Mouse (Mus musculus) cerebellum, adult 2 months (tissue): ENCODE results near the gene Ube2n. TPM values are rescaled to one million over a fixed set of nuclear protein-coding genes. Genes with fewer than 3 reads are reported as not detected.

ENCODE experiments used
- DNase-seq, 2 experiments: peaks; one replicate each; pipeline ENCODE4 v3.0.0; 2021
- H3K27ac ChIP-seq: fragments of 200-500 bp; 2 replicates; pipeline ENCODE4 v1.5.1; 2012; ENCODE audit warnings: low read length, control low read depth, inconsistent platforms; ENCODE audit not compliant: insufficient read depth
- H3K27me3 ChIP-seq: fragments of 200-500 bp; 2 replicates; pipeline ENCODE4 v1.6.1; 2012; ENCODE audit warnings: inconsistent platforms, mild to moderate bottlenecking, low read length, moderate library complexity; ENCODE audit not compliant: control insufficient read depth, insufficient read depth
- H3K4me1 ChIP-seq: fragments of 200-500 bp; 2 replicates; pipeline ENCODE4 v1.6.1; 2011; ENCODE audit warnings: low read length; ENCODE audit not compliant: control insufficient read depth, insufficient read depth
- H3K4me3 ChIP-seq: fragments of 200-500 bp; replicated peaks from 2 replicates; pipeline ENCODE3; 2011; ENCODE audit warnings: mild to moderate bottlenecking, low read depth, low read length, control low read depth; ENCODE audit not compliant: insufficient read depth
- CTCF ChIP-seq: fragments of 200-500 bp; IDR thresholded peaks from 2 replicates; pipeline ENCODE4 v1.5.1; 2011; ENCODE audit warnings: low read depth, mild to moderate bottlenecking, control low read depth, low read length, moderate library complexity, borderline replicate concordance; ENCODE audit not compliant: insufficient read depth
- POLR2A ChIP-seq: fragments of 200-500 bp; IDR thresholded peaks from 2 replicates; pipeline ENCODE4 v1.6.1; 2011; ENCODE audit warnings: low read length, control low read depth, borderline replicate concordance; ENCODE audit not compliant: insufficient read depth
- WGBS: fragments of 180-500 bp; shearing (Covaris S2); methylation state at CpG from one replicate; pipeline ENCODE4 v1.1.7; 2018; 5-methylcytosine and 5-hydroxymethylcytosine counted together
- polyA plus RNA-seq: library from polyadenylated mRNA; depleted of rRNA; stranded (reverse); fragments of >200 nt; gene quantifications from 2 replicates; pipeline ENCODE4 v1.2.3, GENCODE M21; 2012

The Ube2n gene
- polyA plus RNA-seq, 1 experiment: 185 TPM

DNA sequence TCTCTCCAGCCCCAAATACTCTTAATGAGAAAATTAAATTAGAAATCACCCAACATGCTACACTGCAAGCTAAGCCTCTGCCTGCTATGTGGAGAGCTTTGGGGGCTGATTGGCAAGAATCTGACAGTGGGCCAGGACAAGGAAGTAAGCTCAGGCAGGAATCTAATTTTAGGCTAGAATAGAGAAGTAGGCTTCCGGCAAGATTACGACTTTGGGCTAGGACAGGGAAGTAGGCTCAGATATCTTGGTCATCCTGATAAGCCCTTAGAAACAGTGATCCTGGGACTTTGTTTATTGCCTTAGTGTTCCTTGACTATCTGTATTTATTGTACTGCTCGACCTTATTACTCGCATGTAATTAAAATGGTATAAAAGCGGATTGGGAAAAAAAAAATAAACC, 20.7 kb upstream of the Ube2n start:
- no peak for TF ChIP-seq CTCF
- 94% methylated on average over 5 of the region's 5 CpGs for WGBS
- no peak for DNase-seq
- no peaks in the 10 kb centered on the region for H3K27me3 ChIP-seq
- H3K27ac ChIP-seq: no peak overlapping the region
- H3K4me1 ChIP-seq: no peaks in the 10 kb centered on the region
- H3K4me3 ChIP-seq: no peak overlapping the region

DNA sequence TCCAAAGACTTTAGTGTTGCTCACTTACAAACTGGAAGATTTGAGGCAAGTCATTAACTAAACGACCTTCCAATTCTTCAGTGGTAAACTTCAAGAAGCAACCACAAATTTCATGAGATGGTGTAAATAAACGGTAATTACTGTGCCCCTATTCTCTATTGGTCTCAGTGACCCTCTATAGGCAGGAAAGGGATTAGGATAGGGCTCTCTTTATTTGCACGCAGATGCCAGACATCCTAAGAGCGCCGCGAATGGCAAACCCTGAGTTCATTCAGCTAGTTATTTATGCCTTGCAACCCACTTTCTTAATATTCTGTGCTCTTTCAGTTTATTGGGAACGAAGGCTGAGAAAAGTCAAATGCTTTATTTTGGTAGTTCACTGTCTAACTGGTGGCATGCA, 13.9 kb upstream of the Ube2n start:
- no peak for TF ChIP-seq CTCF
- no peak for TF ChIP-seq POLR2A
- Histone ChIP-seq H3K27ac (peak overlapping the region; percentile 92; the same call in 1 of the 2 replicates), H3K27me3 (no peaks in the 10 kb centered on the region), H3K4me3 (peak overlapping the region; percentile 77), H3K4me1 (no peaks in the 10 kb centered on the region; the same call in 1 of the 2 replicates)
- 1% methylated on average over 7 of the region's 7 CpGs for WGBS
- DNase-seq: no peak

DNA sequence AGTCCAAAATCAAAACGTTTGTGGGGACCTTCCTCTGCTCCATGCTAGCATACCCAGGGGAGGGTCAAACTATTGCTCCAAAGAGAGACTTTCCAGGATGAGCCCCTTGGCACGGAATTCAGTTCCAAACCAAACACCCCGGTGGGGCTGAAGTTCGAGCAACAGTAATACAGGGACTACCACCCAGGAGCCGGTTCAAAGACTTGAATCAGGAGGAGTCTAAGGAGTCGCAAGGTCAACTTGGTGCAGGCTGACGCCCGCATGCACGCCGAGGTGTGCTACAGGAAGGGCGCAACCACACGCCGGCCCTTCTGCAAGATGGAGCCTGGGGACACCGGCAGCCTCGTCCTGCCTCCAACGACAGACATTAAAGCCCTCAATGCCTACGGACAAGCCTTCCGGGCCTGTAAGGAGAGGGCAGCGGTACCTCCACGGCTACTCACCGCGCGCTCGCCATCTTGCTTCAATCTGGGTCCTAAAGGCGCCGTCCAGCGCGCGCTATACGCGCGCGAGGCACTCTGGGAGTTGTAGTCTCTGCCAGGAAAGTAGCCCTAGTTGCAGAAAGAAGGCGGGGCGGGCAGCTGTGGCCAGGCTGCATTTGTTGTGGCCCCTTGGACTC, 13.4 kb upstream of the Ube2n start, which contains the start of gene Mrpl42:
Gene Mrpl42 (minus strand): TSS at position 478 of the 619 bp plus-strand sequence.
- peak; percentile 69 for TF ChIP-seq POLR2A
- no peak for TF ChIP-seq CTCF
- Histone ChIP-seq H3K27ac (peak within 1 kb of the TSS; percentile 92), H3K4me1 (no peaks in the 10 kb centered on the region; the same call in 1 of the 2 replicates), H3K27me3 (no peaks in the 10 kb centered on the region), H3K4me3 (peak within 1 kb of the TSS; percentile 77)
- WGBS: under 1% methylated on average over 35 of the region's 35 CpGs
- DNase-seq: peak; percentile 86 to 90

DNA sequence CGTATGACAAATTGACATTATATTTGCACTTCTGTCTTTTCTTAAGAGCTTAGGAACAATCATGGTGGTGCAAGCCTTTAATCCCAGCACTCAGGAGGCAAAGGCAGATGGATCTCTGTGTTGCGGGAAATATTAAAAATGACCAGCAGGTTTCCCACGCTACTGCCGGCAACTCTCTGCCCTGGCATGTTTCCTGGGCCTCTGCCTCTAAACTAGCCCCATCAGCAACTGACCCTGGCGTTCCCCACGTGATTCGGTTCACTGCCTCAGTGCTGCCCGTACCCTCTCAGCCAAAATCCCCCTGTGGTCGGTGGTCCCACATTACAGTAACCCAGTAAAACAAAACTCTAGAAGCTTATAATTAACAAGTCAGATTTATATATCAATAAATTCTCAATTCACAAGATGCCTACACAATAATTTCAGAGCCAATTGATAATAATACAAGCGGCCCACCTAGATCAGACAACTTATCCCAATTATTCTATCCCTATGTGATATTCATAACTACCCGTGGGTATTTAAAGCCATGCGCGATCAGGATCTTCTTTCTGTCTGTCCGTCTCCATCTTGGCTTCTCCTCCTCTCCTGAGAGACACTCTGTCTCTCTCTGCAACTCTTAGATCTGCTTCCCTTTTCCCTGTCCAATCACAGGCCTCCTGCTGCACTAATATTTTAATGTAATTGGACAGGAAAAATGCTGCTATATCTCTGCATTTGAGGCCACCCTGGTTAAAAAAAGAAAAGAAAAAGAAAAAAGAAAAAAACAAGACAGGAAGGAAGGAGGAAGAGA, 11.3 kb upstream of the Ube2n start:
- WGBS: 69% methylated on average over 14 of the region's 14 CpGs
- H3K27me3 ChIP-seq: no peaks in the 10 kb centered on the region
- no peaks in the 10 kb centered on the region; the same call in 1 of the 2 replicates for H3K4me1 ChIP-seq
- no peak for TF ChIP-seq CTCF
- no peak for TF ChIP-seq POLR2A
- H3K27ac ChIP-seq: no peak overlapping the region
- DNase-seq: no peak
- no peak overlapping the region for H3K4me3 ChIP-seq

DNA sequence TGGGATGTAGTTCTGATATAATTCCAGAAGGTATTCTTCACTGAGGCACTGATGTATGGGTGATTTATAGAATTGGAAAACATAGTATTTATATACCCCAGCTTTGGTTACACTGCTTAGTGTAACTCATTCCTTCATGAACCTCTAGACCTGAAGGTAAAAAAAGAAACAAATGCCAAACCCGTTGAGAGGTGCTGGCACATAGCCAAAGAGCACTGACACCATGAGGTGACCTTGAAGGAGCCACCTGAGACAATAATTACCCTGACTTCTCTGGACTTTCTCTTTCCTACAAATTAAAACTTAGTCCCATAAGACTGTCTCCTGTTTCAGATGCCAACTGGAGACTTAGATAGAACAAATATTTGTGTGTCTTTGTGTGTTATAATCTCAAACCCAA, 10.6 kb upstream of the Ube2n start:
- H3K27me3 ChIP-seq: no peaks in the 10 kb centered on the region
- TF ChIP-seq CTCF (no peak), POLR2A (no peak)
- DNase-seq: no peak
- H3K4me1 ChIP-seq: no peaks in the 10 kb centered on the region; the same call in 1 of the 2 replicates
- WGBS: 0% methylated on average over 1 of the region's 1 CpGs
- H3K27ac ChIP-seq: no peak overlapping the region
- H3K4me3 ChIP-seq: no peak overlapping the region

DNA sequence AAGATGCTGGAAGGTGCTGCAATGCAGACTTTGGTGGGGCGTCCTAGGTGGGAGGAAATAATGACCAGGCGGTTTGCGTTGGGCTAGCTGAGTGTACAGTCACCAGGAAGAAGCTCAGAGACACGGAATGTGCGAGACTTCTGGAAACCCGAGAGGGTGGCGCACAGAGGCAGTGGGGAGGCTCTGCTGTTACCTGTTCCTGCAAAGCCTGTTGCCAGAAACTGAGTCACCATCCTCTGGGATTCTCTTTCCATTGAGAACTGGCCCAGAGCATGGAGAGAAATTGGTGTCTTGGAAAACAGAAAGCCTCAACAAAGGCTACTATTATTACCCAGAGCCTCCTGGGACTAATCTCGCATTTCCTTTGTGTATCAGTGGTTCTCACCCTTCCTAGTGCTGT, 6.8 kb upstream of the Ube2n start:
- 88% methylated on average over 8 of the region's 8 CpGs for WGBS
- H3K4me3 ChIP-seq: no peak overlapping the region
- no peaks in the 10 kb centered on the region for H3K4me1 ChIP-seq
- no peak for TF ChIP-seq POLR2A
- TF ChIP-seq CTCF: no peak
- no peak for DNase-seq
- H3K27me3 ChIP-seq: no peaks in the 10 kb centered on the region
- H3K27ac ChIP-seq: no peak overlapping the region

DNA sequence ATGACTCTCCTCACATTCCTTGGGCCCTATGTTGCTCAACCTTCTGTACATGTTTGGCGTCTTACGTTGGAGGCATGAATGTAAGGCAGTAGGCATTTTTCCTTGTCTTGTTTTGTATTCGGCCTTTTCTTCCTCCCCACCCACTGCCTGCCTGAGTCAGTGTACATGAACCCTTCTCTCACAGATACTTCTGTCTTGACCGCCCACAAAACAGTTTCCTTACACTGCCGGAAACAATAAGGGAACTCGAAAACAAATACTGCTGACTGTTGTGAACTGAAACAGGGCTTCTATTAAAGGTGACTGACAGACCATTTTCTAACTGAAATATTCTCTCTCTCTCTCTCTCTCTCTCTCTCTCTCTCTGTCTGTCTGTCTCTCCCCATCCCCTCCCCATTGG, 6.2 kb upstream of the Ube2n start:
- H3K4me3 ChIP-seq: no peak overlapping the region
- H3K4me1 ChIP-seq: no peaks in the 10 kb centered on the region
- H3K27me3 ChIP-seq: no peaks in the 10 kb centered on the region
- H3K27ac ChIP-seq: no peak overlapping the region
- 81% methylated on average over 6 of the region's 6 CpGs for WGBS
- TF ChIP-seq POLR2A: no peak
- TF ChIP-seq CTCF: no peak
- DNase-seq: no peak

DNA sequence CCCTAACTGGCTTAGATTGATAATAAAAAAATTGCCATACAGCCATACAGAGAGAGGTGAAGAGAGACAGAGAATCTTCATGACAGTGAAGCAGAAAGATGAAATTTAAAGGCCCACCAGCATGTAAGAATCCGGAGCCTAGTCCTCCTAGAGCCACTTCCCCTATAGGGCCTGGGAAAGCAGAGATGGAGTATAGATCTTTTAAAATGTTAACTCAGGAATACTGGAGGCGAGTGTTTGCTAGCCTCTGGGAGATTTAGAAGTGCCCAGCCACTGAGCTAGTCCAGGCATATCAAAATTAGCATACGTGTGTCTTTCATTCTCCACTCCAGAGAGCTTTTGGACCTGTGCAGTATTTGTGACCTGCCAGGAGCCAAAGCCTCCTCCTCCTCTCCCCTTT, 5.7 kb upstream of the Ube2n start:
- 76% methylated on average over 3 of the region's 3 CpGs for WGBS
- H3K4me1 ChIP-seq: no peaks in the 10 kb centered on the region
- H3K4me3 ChIP-seq: no peak overlapping the region
- H3K27me3 ChIP-seq: no peaks in the 10 kb centered on the region
- TF ChIP-seq CTCF (no peak), POLR2A (no peak)
- no peak for DNase-seq
- H3K27ac ChIP-seq: no peak overlapping the region
